Mouse (Mus musculus): Measurements from ENCODE around the gene Slc37a3.

GRCm38 (mm10) chr6:39331998-39332700 is 45.3 kb downstream of the Slc37a3 start:
- no peak for TF ChIP-seq POLR2A (IDR thresholded peaks at IDR 0.05; ENCODE audit: borderline replicate concordance, insufficient read depth, low read length)
- no peak for TF ChIP-seq CTCF (IDR thresholded peaks at IDR 0.05; ENCODE audit: borderline replicate concordance, insufficient read depth, low read depth, low read length)

Data from cerebellum, adult 2 months (tissue).